Mouse (Mus musculus) kidney, adult 2 months (tissue): Measurements from ENCODE around the gene Lrrc30. TPM values are rescaled to one million over a fixed set of nuclear protein-coding genes. Genes with fewer than 3 reads are reported as not detected.

Experiments
- DNase-seq: peaks from one replicate; pipeline ENCODE4 v3.0.0; 2021
- H3K27ac ChIP-seq: fragments of 200-500 bp; 2 replicates; pipeline ENCODE4 v1.5.1; 2012; ENCODE audit warnings: low read depth, low read length, control low read depth, inconsistent platforms; ENCODE audit not compliant: insufficient read depth
- H3K27me3 ChIP-seq: fragments of 200-500 bp; replicated peaks from 2 replicates; pipeline ENCODE4 v1.6.1; 2012; ENCODE audit warnings: mild to moderate bottlenecking, moderate library complexity, low read length, inconsistent platforms; ENCODE audit not compliant: control insufficient read depth, insufficient read depth
- H3K36me3 ChIP-seq: fragments of 200-500 bp; 2 replicates; pipeline ENCODE4 v1.6.1; 2012; ENCODE audit warnings: mild to moderate bottlenecking, moderate library complexity, low read length, inconsistent platforms; ENCODE audit not compliant: control insufficient read depth, insufficient read depth
- H3K4me1 ChIP-seq: fragments of 200-500 bp; 2 replicates; pipeline ENCODE4 v1.6.1; 2011; ENCODE audit warnings: low read length; ENCODE audit not compliant: control insufficient read depth, insufficient read depth
- H3K4me3 ChIP-seq: fragments of 200-500 bp; 2 replicates; pipeline ENCODE4 v1.5.1; 2011; ENCODE audit warnings: mild to moderate bottlenecking, low read depth, low read length, control low read depth; ENCODE audit not compliant: insufficient read depth
- CTCF ChIP-seq: fragments of 200-500 bp; conservative IDR thresholded peaks from 2 replicates; pipeline ENCODE4 v1.5.1; 2011; ENCODE audit warnings: low read depth, mild to moderate bottlenecking, control low read depth, low read length, moderate library complexity, mixed read lengths; ENCODE audit not compliant: insufficient read depth, insufficient read length
- POLR2A ChIP-seq: fragments of 200-500 bp; IDR thresholded peaks from one replicate; pipeline ENCODE4 v1.6.1; 2011; ENCODE audit warnings: low read depth, low read length, control low read depth
- WGBS: fragments of 180-500 bp; shearing (Covaris S2); methylation state at CpG from one replicate; pipeline ENCODE4 v1.1.7; 2018; 5-methylcytosine and 5-hydroxymethylcytosine counted together
- polyA plus RNA-seq: library from polyadenylated mRNA; depleted of rRNA; stranded (reverse); fragments of >200 nt; gene quantifications from 2 replicates; pipeline ENCODE4 v1.2.3, GENCODE M21; 2012

Lrrc30 gene
- polyA plus RNA-seq, 1 experiment, result 0.94 TPM

GRCm38 (mm10) chr17:67641627-67642026, 9.1 kb upstream of the Lrrc30 start:
- no peak for DNase-seq
- Histone ChIP-seq H3K27ac (no peak overlapping the region), H3K4me3 (no peak overlapping the region), H3K27me3 (no peaks in the 10 kb centered on the region), H3K4me1 (peaks cover 3% of the 10 kb centered on the region; the same call in 1 of the 2 replicates), H3K36me3 (no peaks in the 10 kb centered on the region)
- TF ChIP-seq CTCF (no peak), POLR2A (no peak)

DNA sequence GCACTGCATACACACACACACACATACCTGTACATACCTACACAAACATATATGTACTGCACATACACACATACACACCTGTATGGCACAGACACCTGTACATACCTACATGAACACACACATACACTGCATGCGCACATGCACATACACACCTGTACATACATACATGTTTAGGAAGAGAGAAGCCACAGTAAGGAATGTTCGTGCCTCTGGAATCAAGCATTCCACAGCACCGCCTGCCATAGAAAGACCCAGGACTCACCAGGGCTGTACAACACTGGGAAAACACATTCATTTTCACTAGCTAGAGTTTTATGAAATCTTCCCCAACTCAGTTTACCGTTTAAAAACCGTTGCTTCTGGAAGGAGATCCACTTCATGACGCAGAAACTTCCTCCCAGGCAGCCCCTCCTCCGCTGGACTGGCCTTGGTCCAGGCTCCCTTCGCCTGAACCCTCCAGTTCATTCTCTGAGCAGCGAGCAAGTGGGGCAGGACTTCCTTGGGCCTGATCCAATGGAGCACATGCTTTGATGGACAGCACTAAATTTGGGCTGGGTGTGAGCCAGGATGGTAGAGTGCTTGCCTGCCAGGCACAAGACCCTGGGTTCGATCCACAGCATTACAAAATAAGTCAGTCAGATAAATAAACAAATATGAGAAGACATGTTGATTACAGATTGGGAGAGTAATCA, 5.7 kb upstream of the Lrrc30 start:
- no peak overlapping the region for H3K4me3 ChIP-seq
- no peak overlapping the region for H3K27ac ChIP-seq
- TF ChIP-seq CTCF (no peak), POLR2A (no peak)
- H3K27me3 ChIP-seq, result no peaks in the 10 kb centered on the region
- peak; percentile 50 for DNase-seq
- peaks cover 3% of the 10 kb centered on the region; the same call in 1 of the 2 replicates for H3K4me1 ChIP-seq
- no peaks in the 10 kb centered on the region for H3K36me3 ChIP-seq
- 56% methylated on average over 10 of the region's 10 CpGs for WGBS

- TF ChIP-seq CTCF (no peak), POLR2A (no peak)
- 71% methylated on average over 2 of the region's 2 CpGs for WGBS
- no peak overlapping the region for H3K4me3 ChIP-seq
- no peak overlapping the region for H3K27ac ChIP-seq
- H3K4me1 ChIP-seq, result peaks cover 3% of the 10 kb centered on the region; the same call in 1 of the 2 replicates
- no peak for DNase-seq
- no peaks in the 10 kb centered on the region for H3K27me3 ChIP-seq
- H3K36me3 ChIP-seq, result no peaks in the 10 kb centered on the region
These were observed 4.4 kb upstream of the Lrrc30 start for GRCm38 (mm10) chr17:67636951-67637350.

DNA sequence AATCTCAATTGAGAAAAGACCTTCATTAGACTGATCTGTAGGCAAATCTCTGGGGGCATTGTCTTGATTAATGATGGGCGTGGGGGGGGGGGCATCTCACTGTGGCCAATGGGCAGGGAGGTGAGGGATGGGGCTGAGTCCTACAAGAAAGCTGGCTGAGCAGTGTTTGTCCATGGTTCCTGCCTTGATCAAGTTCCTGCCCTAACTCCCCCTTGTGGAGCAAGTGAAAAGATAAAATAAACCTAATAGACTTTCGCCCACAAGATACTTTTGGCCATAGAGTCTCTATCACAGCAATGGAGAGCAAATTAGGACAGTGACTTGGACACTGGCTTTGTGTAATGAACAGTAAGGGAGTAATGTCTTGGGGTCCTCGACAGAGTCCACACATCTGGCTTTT, 3.8 kb upstream of the Lrrc30 start:
- Histone ChIP-seq H3K27ac (no peak overlapping the region), H3K27me3 (no peaks in the 10 kb centered on the region), H3K36me3 (no peaks in the 10 kb centered on the region), H3K4me1 (peaks cover 3% of the 10 kb centered on the region; the same call in 1 of the 2 replicates), H3K4me3 (no peak overlapping the region)
- WGBS, result 69% methylated on average over 3 of the region's 3 CpGs
- DNase-seq, result no peak
- no peak for TF ChIP-seq POLR2A
- TF ChIP-seq CTCF, result no peak

- H3K36me3 ChIP-seq, result no peaks in the 10 kb centered on the region
- 65% methylated on average over 3 of the region's 3 CpGs for WGBS
- TF ChIP-seq POLR2A (no peak), CTCF (no peak)
- H3K27me3 ChIP-seq, result no peaks in the 10 kb centered on the region
- no peak overlapping the region for H3K4me3 ChIP-seq
- no peak overlapping the region for H3K27ac ChIP-seq
- H3K4me1 ChIP-seq, result no peaks in the 10 kb centered on the region
- no peak for DNase-seq
These were observed 2.8 kb downstream of the Lrrc30 start for GRCm38 (mm10) chr17:67629746-67630145.

GRCm38 (mm10) chr17:67629211-67629657, 3.3 kb downstream of the Lrrc30 start:
- 17% methylated on average over 13 of the region's 13 CpGs for WGBS
- no peak for TF ChIP-seq CTCF
- no peak for TF ChIP-seq POLR2A
- peak; percentile 33 for DNase-seq
- Histone ChIP-seq H3K36me3 (no peaks in the 10 kb centered on the region), H3K4me1 (no peaks in the 10 kb centered on the region), H3K27me3 (no peaks in the 10 kb centered on the region), H3K4me3 (no peak overlapping the region), H3K27ac (no peak overlapping the region)

DNA sequence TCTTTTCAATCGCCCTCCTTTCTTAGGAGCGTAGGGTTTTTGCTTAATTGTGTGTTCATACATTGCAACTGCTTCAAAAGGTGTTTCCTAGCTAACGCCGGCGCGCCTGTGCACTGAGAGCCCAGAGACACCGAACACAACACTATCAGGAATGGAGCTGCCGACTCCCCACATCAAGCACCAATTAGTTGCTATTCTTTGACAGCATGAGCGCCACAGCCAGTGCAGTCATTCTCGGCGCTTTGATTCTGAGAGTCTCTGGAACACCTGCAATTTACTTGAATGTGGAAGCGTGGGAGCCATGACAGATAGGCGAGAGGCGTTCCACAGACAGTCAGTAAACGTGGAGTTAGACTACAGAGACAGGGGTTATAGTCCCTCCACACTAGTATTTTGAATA, 4.0 kb downstream of the Lrrc30 start:
- 93% methylated on average over 15 of the region's 15 CpGs for WGBS
- no peak for DNase-seq
- no peak overlapping the region for H3K27ac ChIP-seq
- H3K4me1 ChIP-seq, result no peaks in the 10 kb centered on the region
- TF ChIP-seq POLR2A (no peak), CTCF (no peak)
- no peaks in the 10 kb centered on the region for H3K36me3 ChIP-seq
- H3K4me3 ChIP-seq, result no peak overlapping the region
- no peaks in the 10 kb centered on the region for H3K27me3 ChIP-seq
